9 mouse cellular contexts compared by ENCODE assay signal in genomic region chr14:23902636-23903279, GRCm38 (mm10).
DNase-seq lines count a peak whose midpoint lies in the region; ATAC-seq and TF ChIP-seq lines count a peak whose summit lies in the region.
"Had no signal": no experiment of that assay in that cellular context is flagged by ENCODE, and none has a peak within 500 bp of the region (broad histone marks: within the 10 kb centered on the region; RNA-seq: fewer than 3 reads in every experiment).

No protein-coding gene starts in this region.

- no peak overlapping the region for H3K9ac ChIP-seq in heart, embryonic 15.5 days
- H3K9ac ChIP-seq in forebrain, embryonic 16.5 days (replicated peaks; ENCODE audit: low read depth, low read length): no peak overlapping the region

- no peak overlapping the region for H3K4me3 ChIP-seq in heart, embryonic 15.5 days
- no peak overlapping the region for H3K4me3 ChIP-seq in forebrain, embryonic 16.5 days (replicated peaks; ENCODE audit: low read length)
- no peak overlapping the region for H3K4me3 ChIP-seq in limb, embryonic 10.5 days
- H3K4me3 ChIP-seq in olfactory bulb, adult 2 months (ENCODE audit: insufficient read depth, low read depth, low read length): no peak overlapping the region

- no peaks in the 10 kb centered on the region for H3K36me3 ChIP-seq in heart, embryonic 15.5 days
- no peaks in the 10 kb centered on the region for H3K36me3 ChIP-seq in forebrain, embryonic 16.5 days (ENCODE audit: control insufficient read depth, insufficient read depth)
- H3K36me3 ChIP-seq in limb, embryonic 10.5 days: no peaks in the 10 kb centered on the region

- intact Hi-C loops in heart, postnatal 14 days (cut with DNase I): no loop called here
- intact Hi-C loops in heart, postnatal 25 days (cut with DNase I): no loop called here

- no peaks in the 10 kb centered on the region for H3K9me3 ChIP-seq in heart, embryonic 15.5 days (replicated peaks)
- no peaks in the 10 kb centered on the region for H3K9me3 ChIP-seq in forebrain, embryonic 16.5 days (ENCODE audit: control insufficient read depth, low read length)
- no peaks in the 10 kb centered on the region for H3K9me3 ChIP-seq in limb, embryonic 10.5 days (replicated peaks)

- TF ChIP-seq POLR2A in olfactory bulb, adult 2 months (IDR thresholded peaks at IDR 0.05; ENCODE audit: insufficient read depth, low read depth, low read length): no peak

- no peaks in the 10 kb centered on the region for H3K4me1 ChIP-seq in heart, embryonic 15.5 days (replicated peaks)
- peaks cover 4% of the 10 kb centered on the region for H3K4me1 ChIP-seq in forebrain, embryonic 16.5 days (replicated peaks; ENCODE audit: control insufficient read depth, insufficient read depth, low read length)
- peaks cover 10% of the 10 kb centered on the region for H3K4me1 ChIP-seq in limb, embryonic 10.5 days
- peaks cover 39% of the 10 kb centered on the region for H3K4me1 ChIP-seq in olfactory bulb, adult 2 months (ENCODE audit: control insufficient read depth, insufficient read depth, low read length)

- ATAC-seq in heart, embryonic 15.5 days (replicated peaks; ENCODE audit: insufficient number of reproducible peaks, insufficient read depth, low FRiP score, low read depth): peak; percentile 29; the same call in 1 of the 2 replicates
- peak; percentile 55; the same call in 1 of the 2 replicates for ATAC-seq in forebrain, embryonic 16.5 days
- no peak for ATAC-seq in granulocyte monocyte progenitor cell, adult 5-6 weeks (replicated peaks; ENCODE audit: poor library complexity, severe bottlenecking)

- DNase-seq in heart, postnatal 14 days: no peak
- DNase-seq in limb, embryonic 10.5 days (ENCODE audit: low spot score): peak; percentile 40
- DNase-seq in urinary bladder, postnatal 36 days (ENCODE audit: low spot score in 2 of 2): no peak
- no peak for DNase-seq in heart, postnatal 25 days (ENCODE audit: low spot score)
- DNase-seq: lung, postnatal 14 days had no signal

- TF ChIP-seq CTCF in olfactory bulb, adult 2 months (IDR thresholded peaks at IDR 0.05; ENCODE audit: insufficient read depth, low read depth, low read length): no peak

- 36% methylated on average over 10 of the region's 10 CpGs for WGBS in heart, embryonic 15.5 days
- 36% methylated on average over 10 of the region's 10 CpGs for WGBS in forebrain, embryonic 16.5 days
- WGBS in limb, embryonic 10.5 days: 25% methylated on average over 10 of the region's 10 CpGs
- WGBS in olfactory bulb, adult 2 months: 28% methylated on average over 10 of the region's 10 CpGs

- no peaks in the 10 kb centered on the region for H3K27me3 ChIP-seq in heart, embryonic 15.5 days
- H3K27me3 ChIP-seq in forebrain, embryonic 16.5 days (replicated peaks; ENCODE audit: control insufficient read depth, insufficient read depth, low read length): no peaks in the 10 kb centered on the region
- peaks cover 12% of the 10 kb centered on the region; the same call in 1 of the 2 replicates for H3K27me3 ChIP-seq in limb, embryonic 10.5 days (ENCODE audit: low read depth, poor library complexity, severe bottlenecking)

- no peak overlapping the region for H3K4me2 ChIP-seq in heart, embryonic 15.5 days
- H3K4me2 ChIP-seq in forebrain, embryonic 16.5 days (ENCODE audit: low read length): no peak overlapping the region

- H3K27ac ChIP-seq in heart, embryonic 15.5 days: no peak overlapping the region
- no peak overlapping the region for H3K27ac ChIP-seq in forebrain, embryonic 16.5 days (ENCODE audit: low read length)
- H3K27ac ChIP-seq in limb, embryonic 10.5 days: peak overlapping the region; percentile 23; the same call in 1 of the 2 replicates
- peak overlapping the region; percentile 57 for H3K27ac ChIP-seq in olfactory bulb, adult 2 months (ENCODE audit: insufficient read depth, low read depth, low read length)

Comparison
In these comparisons a context has a peak if more than half of its experiments do, and no peak if none do; other contexts are left out.
1. H3K27ac ChIP-seq: peak in limb, embryonic 10.5 days (single experiment) and olfactory bulb, adult 2 months (single experiment); none in heart, embryonic 15.5 days (single experiment) and forebrain, embryonic 16.5 days (single experiment).